Mouse (Mus musculus) ovary, adult 18-20 months (tissue): ENCODE results near the gene 1110051M20Rik.

Experiments used
- DNase-seq: peaks from one replicate; pipeline ENCODE4 v3.0.0; 2022; ENCODE audit warnings: low spot score, mixed read lengths

The 1110051M20Rik gene

GRCm38 (mm10) chr2:91421641-91422040, 22.9 kb downstream of the 1110051M20Rik start:
- no peak for DNase-seq

GRCm38 (mm10) chr2:91413811-91414210, 30.7 kb downstream of the 1110051M20Rik start:
- no peak for DNase-seq

GRCm38 (mm10) chr2:91412361-91412760, 32.1 kb downstream of the 1110051M20Rik start:
- DNase-seq: no peak

GRCm38 (mm10) chr2:91411473-91411872, 33.0 kb downstream of the 1110051M20Rik start:
- no peak for DNase-seq

- no peak for DNase-seq
Observed at GRCm38 (mm10) chr2:91408031-91408430, 36.5 kb downstream of the 1110051M20Rik start.

- DNase-seq: no peak
Observed at GRCm38 (mm10) chr2:91405071-91405470, 39.4 kb downstream of the 1110051M20Rik start.

GRCm38 (mm10) chr2:91399727-91400126, 44.8 kb downstream of the 1110051M20Rik start:
- no peak for DNase-seq

GRCm38 (mm10) chr2:91399168-91399567, 45.3 kb downstream of the 1110051M20Rik start:
- DNase-seq: no peak

- DNase-seq: no peak
Observed at GRCm38 (mm10) chr2:91394078-91394477, 50.4 kb downstream of the 1110051M20Rik start.

- DNase-seq: no peak
Observed at GRCm38 (mm10) chr2:91388738-91389137, 55.8 kb downstream of the 1110051M20Rik start.

GRCm38 (mm10) chr2:91388281-91388680, 56.2 kb downstream of the 1110051M20Rik start:
- no peak for DNase-seq

GRCm38 (mm10) chr2:91387287-91387958, 57.1 kb downstream of the 1110051M20Rik start:
- DNase-seq: no peak

- no peak for DNase-seq
Observed at GRCm38 (mm10) chr2:91386547-91387286, 57.8 kb downstream of the 1110051M20Rik start.

GRCm38 (mm10) chr2:91383294-91383693, 61.2 kb downstream of the 1110051M20Rik start:
- DNase-seq: no peak

- no peak for DNase-seq
Observed at GRCm38 (mm10) chr2:91377038-91377437, 67.5 kb downstream of the 1110051M20Rik start.

GRCm38 (mm10) chr2:91370314-91370713, 74.2 kb downstream of the 1110051M20Rik start:
- no peak for DNase-seq

GRCm38 (mm10) chr2:91363272-91363671, 81.2 kb downstream of the 1110051M20Rik start:
- no peak for DNase-seq

- no peak for DNase-seq
Observed at GRCm38 (mm10) chr2:91361068-91361528, 83.4 kb downstream of the 1110051M20Rik start.

- DNase-seq: no peak
Observed at GRCm38 (mm10) chr2:91355767-91356166, 88.7 kb downstream of the 1110051M20Rik start.

- no peak for DNase-seq
Observed at GRCm38 (mm10) chr2:91354727-91355403, 89.6 kb downstream of the 1110051M20Rik start.

GRCm38 (mm10) chr2:91353854-91354253, 90.7 kb downstream of the 1110051M20Rik start:
- DNase-seq: no peak

- no peak for DNase-seq
Observed at GRCm38 (mm10) chr2:91351841-91352240, 92.7 kb downstream of the 1110051M20Rik start.

- no peak for DNase-seq
Observed at GRCm38 (mm10) chr2:91349974-91350457, 94.5 kb downstream of the 1110051M20Rik start.
